Mouse (Mus musculus) cerebellum, adult 11-12 months (tissue): ENCODE results near the gene Dnase1l2.
A peak's percentile ranks its signal among the peaks of the same experiment; 100 is the strongest.
"Not testable (repeated sequence)": the region's sequence is repeated elsewhere in the genome, so short reads cannot be mapped to it uniquely, and the experiment has no call there.

Source experiments
- DNase-seq: peaks from one replicate; pipeline ENCODE4 v3.0.0; 2022

Gene Dnase1l2

DNA sequence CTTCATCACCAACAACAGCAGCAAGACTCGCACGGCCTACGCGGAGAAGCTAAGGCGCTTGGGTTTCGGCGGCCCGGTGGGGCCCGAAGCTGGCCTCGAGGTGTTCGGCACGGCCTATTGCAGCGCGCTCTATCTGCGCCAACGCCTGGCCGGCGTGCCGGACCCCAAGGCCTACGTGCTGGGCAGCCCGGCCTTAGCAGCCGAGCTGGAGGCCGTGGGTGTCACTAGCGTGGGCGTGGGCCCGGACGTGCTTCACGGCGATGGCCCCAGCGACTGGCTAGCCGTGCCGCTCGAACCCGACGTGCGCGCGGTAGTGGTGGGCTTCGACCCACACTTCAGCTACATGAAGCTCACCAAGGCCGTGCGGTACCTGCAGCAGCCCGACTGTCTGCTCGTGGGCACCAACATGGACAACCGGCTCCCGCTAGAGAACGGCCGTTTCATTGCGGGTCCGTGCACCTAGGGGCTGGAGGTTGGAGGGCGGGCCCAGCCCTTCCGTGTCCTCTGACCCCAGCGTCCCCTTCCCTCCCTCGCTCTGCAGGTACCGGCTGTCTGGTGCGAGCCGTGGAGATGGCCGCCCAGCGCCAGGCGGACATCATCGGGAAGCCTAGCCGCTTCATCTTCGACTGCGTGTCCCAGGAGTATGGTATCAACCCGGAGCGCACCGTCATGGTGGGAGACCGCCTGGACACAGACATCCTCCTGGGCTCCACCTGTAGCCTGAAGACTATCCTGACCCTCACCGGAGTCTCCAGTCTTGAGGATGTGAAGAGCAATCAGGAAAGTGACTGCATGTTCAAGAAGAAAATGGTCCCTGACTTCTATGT is 28.0 kb upstream of the Dnase1l2 start:
- DNase-seq, result peak; percentile 66

DNA sequence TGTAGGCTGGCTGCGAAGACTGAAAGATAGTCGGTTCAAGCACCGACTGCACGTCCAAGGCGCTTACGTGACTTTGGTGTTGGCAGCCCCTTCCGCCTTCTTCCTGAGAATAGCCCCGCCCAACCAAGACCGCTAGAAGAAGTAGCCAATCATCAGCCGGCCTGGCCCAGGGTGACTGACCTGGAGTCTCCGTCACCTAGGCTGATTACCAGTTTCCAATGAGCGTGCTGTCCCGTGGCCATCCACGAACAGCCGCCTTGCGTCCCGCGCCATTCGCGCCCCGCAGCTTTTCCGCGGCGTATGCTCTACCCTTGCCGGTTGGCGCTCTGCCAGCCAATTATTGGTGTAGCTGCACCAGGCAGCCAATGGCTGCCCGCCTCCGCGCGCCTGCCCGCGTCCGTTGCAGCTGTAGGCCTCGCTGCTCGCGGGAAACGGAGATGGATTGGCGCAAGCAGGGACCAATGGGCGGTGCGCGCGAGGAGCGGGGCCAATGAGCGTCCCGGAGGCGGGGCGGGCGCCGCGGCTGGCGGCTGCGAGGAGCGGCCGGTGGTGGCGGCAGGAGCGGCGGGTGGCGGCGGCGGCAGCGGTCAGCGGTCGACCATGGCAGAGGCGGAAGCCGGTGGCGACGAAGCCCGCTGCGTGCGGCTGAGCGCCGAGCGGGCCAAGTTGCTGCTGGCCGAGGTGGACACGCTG is 27.2 kb upstream of the Dnase1l2 start, which contains the start of the genes E4f1 and Pgp:
E4f1 (minus strand) TSS at position 404 of the 693 bp plus-strand sequence.
Pgp (plus strand) TSS at position 483 of the 693 bp plus-strand sequence.
- peak; percentile 100 for DNase-seq

DNA sequence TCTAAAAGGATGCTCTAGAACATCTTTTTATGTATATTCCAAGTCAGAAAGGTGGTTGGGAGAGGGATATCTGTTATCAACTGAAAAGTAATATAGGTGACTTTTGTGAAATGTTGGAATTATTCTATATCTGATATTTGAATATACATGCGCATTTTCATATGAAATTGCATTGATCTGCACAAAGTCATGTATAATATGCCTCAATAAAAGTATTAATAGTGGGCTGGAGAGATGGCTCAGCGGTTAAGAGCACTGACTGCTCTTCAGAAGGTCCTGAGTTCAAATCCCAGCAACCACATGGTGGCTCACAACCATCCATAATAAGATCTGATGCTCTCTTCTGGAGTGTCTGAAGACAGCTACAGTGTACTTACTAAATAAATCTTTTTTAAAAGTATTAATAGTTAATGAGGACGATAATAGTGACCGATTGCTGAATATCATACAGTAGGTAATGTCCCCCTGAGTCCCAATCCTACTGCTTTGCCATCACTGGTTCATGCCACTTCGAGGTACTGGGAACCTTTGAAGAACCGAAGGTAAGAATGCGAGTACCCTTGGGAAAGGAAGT is 26.5 kb upstream of the Dnase1l2 start:
- DNase-seq, result no peak

DNA sequence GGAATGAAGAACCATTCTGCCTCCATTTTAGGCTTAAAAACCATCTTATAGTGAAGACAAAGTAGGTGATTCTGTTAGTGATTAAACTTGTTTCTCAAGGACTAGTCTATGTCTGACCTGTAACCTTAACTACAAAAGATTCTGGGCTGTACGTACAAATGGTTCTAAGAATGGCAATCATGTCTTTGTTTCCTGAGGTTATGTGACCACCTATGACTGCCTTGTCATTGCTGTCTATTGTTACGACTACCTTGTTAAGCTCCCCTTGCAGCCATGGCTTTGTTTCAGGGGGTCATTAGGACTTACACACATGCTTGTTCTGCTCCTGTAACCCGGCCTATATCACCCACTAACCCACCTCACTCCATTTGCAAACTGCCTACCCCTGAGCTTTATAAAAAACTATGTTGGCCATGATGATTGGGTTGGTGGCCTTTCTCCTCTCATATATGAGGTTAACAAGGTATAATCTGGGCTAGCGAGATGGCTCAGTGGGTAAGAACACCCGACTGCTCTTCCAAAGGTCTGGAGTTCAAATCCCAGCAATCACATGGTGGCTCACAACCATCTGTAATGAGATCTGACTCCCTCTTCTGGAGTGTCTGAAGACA is 25.8 kb upstream of the Dnase1l2 start:
- no peak for DNase-seq

DNA sequence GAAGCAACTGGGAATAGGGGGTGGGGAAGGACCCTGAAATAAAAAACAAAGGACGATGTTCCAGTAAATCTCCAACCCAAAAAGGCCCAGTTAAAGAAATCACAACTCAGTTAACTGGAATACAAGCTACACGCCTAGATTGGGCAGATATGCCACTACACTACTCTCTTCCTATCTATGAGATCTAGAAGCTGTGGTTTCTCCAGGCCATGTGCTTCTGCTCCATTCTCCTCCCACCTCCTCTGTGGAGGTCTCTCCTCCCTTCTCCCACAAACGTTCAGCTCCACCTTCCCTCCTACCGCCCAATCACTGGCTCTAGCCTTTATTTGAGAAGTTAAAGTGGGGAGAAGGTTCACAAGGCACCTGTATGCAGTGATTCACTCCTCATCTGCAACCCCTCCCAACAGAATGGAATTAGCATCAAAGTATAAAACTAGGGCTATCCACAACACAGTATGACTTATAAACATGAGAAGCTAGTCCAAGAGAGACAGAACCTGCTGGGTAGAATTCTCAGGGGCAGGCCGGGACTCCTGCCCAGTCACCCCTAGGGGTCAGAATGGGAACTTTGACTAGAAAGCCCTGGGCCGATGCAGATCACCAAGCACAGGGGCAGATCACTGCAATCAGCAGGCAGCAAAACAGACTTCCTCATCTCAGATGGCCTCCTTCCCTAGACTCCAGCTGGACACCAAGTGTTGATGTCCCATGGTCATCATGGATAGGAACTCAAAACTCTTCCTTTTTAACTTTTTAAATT is 20.6 kb upstream of the Dnase1l2 start:
- DNase-seq, result no peak

DNA sequence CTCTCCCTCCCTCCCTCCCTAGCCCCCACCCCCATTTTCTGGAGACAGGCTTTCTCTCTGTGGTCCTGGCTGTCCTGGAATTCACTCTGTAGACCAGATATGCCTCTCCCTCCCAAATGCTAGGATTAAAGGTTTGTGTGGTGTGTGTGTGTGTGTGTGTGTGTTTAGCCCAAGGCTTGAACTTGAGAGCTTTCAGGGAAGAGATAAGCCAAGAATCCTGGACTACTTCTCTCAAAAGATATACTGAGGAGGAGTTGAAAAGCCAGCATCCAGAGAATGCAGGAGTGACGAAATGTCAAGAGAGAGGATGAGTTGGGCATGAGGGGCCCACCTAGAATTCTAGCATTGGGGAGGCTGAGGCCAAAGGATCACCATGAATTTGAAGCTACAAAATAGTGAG is 20.0 kb upstream of the Dnase1l2 start:
- DNase-seq, result no peak

DNA sequence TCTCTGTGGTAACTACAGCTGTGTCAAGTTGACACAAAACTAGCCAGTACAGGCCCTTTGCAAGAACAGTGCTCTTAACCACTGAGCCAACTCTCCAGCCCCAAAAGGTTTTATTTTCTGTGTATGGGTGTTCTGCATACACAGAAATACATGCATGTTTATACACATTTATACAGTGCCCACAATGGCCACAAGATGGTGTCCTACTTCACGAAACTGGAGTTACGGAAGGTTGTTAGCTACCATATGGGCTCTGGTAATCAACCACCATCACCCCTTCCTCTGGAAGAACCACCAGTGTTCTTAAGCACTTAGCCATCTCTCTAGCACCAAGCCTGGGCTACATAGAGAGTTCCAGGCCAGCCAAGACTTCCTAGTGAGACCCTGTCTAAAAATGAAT is 18.7 kb upstream of the Dnase1l2 start:
- no peak for DNase-seq

DNA sequence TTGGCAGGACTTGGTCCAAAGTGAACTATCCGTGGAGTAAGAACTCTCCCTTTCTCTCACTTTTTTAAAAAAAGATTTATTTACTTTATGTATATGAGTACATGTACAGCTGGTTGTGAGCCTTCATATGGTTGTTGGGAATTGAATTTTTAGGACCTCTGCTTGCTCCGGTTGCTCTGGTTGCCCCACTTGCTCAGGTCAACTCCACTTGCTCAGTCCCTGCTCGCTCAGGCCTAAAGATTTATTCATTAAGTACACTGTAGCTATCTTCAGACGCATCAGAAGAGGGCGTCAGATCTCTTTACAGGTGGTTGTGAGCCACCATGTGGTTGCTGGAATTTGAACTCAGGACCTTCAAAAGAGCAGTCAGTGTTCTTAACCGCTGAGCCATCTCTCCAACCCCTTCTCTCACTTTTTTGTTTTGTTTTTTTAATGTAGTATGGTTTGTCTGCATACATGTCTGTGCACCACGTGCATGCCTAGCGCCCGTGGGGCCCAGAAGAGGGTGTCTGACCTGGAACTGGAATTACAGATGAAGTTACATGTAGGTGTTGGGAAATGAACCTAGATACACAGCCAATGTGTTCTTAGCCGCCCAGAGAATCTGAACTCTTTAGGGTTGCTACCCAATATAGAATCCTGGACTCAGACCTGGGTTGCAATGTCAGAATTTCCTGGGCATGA is 12.8 kb upstream of the Dnase1l2 start:
- DNase-seq, result not testable (repeated sequence)

DNA sequence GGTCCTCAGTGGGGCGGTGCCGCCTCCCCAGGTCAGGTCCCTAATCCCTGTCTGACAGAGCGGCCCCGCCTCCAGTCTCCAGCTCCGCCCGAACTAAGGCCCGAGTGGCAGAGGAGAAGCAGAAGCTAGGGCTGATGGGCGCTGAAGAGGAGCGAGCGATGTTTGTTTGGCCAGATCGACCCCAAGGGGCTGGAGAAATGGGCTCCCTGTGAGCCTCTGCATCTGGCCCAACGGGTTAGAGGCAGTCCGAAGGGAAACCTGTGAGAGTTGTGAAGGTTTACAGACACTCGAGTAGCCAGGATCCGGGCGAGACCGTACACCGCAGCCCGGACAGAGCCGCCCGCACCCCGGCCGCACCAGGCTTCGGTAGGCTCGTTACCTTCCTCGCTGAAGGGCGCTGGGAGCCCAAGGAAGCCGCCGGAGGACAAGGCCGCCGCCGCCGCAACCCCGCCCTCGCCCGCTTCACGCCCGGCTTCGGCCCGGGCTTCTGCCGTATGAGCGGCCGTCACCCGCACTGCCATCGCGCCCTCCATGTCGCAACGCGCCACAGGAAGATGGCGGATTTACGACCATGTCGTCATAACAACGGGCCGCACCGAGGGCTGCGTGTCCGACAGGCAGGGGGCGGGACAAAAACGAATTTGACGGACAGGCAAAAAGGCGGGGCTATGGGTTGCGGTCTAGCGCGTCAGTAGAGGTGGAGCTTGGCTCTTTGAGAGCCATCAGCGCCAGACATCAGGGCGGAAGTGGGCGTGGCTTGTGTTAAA is 12.0 kb upstream of the Dnase1l2 start:
- DNase-seq, result peak; percentile 99

DNA sequence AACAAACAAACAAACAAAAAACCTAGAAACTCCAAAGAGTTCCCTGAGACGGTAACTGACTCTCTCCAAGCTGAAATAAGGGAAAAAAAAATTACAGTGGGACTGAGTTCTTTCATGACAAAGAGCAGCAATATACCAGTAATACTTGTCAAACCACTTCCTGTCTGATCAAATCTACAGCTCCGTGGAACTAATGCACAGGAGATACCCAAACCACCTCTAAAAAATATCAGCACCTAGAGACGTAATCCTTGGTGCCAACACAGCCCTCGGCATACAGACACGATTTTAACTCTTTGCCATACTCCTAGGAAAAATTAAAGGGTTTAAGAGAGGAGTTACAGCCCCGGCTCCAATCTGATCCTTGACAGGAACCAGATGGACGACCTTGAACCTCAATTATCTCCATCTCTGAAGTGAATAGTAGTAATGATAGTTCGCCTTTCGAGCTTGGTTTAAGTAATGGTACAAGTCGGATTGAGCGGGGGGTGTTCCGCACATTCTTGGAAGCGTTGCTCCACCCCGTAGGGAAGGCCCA is 11.4 kb upstream of the Dnase1l2 start:
- DNase-seq, result no peak

DNA sequence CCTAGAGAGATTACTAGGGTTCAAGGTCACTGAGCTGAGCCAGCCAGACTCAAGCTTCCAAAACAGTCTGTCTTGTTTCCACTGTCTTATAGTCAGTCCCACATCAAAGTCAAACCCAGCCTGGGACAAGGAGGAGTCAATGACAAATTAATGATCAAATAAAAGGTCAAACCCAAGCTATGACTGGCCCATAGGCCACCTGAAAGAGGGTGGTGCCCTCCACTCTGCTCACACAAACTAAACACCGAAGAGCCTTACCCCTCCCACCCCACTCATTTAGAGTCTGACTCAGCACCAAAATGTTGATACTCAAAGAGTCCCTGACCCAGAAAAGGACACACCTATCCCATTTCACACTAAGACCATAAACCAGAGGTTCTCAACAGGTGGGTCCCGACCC is 10.5 kb upstream of the Dnase1l2 start:
- DNase-seq, result peak; percentile 43

DNA sequence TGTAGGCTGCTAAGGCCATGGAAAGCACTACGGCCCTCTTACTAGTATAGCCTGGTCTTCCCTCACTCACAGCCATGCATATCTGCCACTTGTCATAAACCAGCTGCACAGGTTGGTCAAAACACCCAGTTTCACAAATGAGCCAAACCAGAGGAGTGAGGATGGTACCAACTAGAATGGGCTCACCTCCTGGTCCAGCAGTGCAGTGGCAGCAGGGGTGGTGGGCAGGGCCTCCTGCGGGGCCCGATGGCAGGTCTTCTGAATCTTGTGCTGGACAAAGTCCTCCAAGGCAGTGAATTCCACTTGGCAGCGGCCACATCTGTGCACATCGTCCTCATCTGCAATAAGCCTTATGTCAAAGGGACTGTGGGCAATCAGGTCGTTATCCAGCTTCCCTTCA is 8.3 kb upstream of the Dnase1l2 start:
- DNase-seq, result peak; percentile 23

DNA sequence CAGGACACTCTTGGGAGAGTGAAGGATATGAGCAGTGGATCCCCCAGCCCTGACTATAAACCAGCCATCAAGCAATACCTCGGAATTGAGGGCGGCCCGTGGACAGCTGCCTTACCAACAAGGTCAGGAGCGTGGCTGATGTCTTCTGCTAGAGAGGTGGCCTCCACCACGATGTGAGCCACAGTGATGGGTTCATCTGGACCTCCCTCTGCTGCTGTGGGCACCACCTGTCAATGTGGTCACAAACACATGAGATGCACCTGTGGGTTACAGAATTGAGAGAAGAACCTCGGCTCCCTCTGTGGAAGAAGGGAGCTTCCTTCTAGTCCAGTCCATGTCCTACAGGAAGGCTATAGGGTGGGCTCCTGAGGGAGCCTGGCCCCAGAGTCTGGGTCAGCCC is 6.6 kb upstream of the Dnase1l2 start:
- no peak for DNase-seq

DNA sequence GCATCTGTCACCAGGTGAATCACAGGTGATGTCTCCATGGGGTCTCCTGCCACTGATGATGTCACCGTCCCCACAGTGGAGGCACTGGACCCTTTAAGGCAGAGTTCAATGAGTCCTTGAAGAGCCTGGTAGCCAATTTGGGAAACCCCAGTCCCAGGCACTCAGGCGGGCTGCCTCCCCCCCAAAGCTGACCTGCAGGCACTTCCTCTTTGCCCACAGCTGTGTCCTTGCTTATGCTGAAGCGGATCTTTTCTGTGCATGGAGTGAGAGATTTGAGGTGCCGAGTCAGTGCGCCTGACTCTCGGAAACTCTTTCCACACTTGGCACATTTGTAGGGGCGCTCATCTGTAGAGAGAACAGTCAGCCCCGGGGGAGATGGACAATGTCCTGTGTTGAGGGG is 3.7 kb upstream of the Dnase1l2 start:
- DNase-seq, result no peak

DNA sequence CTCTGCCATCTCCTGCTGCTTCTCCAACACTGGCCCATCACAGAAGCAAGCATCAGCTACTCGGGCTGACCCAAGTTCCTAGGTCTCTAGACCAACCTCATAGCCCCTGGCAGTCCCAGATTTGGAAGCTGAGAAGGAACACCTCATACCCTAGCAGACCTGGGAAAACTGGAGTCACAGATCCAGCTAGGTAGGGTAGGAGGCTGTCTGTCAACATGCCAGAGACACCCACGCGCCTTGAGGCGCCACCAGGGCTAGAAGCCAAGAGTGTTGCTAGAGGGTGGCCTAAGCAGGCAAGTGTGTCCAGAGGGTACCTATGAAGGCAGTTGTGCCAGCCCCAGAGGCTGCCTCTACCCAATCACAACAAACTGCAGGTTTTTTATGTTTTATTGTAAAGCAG is 504 bp upstream of the Dnase1l2 start:
- DNase-seq, result peak; percentile 84

DNA sequence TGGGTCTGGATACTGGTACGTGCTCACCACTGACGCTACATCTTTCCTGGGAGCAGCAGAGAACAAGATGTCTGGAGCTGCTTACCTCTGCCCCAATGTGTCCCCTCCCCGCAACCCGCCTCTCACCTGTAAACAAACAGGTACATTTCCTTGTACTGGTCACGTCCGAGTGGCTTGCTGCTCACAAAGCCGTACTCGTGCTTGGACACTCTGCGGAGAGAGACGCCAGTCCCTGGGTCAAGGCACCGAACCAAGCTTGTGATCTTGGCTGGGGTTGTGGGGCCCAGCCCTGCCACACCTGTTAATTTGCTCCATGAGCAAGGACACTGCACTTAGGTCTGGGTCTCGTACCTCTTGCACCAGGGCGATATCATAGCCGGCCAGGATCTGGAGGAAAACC is 798 bp downstream of the Dnase1l2 start:
- DNase-seq, result no peak

DNA sequence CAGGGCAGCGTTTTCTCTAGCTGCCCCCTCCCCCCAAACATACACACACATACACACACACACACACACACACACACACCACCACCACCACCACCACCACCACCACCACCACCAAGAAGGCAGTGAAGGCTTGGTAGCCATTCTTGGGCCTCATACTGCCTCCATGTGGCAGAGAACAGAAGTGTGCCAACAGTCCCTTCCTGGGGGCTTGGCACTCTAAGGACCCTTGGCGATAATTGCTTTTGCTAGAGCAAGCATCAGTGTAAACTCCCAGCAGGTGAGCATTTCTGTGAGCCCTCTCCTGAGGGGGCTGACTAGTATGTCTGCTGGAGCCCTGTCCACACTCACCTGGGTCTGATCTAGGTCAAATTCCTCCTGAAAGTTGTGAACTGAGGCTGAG is 1.8 kb downstream of the Dnase1l2 start:
- DNase-seq, result no peak

DNA sequence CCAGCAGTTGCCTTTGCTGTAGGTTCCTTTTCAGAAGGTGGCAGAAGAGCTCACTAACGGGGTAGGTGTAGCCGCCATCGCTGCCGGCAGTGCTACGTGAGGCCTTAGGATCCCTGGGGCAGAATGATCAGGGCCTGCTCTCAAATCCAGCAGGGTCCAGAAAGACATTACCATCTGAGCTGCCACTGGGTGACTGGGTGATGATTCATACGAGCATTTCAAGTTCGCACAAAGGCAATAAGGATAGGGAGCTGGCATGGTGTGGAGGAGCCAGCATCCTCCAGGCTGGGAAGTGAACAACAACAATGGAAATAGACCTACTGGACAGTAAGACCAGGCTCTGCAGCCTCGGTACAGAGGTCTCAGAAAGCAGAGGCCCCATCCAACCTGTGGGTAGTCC is 2.5 kb downstream of the Dnase1l2 start:
- no peak for DNase-seq

DNA sequence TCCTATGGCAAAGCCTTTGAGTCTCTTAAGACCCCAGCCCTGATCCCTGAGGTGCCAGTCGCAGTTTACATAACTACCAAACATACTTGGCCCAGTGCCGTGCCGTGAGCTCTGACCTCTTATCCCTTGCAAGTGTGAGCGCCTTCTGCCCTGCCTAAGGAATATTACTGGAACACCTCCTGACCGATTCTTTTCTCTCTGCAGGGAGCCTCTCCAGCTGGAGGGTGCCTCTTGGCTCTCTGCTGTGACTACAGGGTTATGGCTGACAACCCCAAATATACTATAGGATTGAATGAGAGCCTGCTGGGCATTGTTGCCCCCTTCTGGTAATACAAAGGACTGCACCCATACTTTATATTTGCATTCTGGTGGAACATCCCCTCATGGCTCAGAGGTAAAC is 5.9 kb downstream of the Dnase1l2 start:
- peak; percentile 66 for DNase-seq

DNA sequence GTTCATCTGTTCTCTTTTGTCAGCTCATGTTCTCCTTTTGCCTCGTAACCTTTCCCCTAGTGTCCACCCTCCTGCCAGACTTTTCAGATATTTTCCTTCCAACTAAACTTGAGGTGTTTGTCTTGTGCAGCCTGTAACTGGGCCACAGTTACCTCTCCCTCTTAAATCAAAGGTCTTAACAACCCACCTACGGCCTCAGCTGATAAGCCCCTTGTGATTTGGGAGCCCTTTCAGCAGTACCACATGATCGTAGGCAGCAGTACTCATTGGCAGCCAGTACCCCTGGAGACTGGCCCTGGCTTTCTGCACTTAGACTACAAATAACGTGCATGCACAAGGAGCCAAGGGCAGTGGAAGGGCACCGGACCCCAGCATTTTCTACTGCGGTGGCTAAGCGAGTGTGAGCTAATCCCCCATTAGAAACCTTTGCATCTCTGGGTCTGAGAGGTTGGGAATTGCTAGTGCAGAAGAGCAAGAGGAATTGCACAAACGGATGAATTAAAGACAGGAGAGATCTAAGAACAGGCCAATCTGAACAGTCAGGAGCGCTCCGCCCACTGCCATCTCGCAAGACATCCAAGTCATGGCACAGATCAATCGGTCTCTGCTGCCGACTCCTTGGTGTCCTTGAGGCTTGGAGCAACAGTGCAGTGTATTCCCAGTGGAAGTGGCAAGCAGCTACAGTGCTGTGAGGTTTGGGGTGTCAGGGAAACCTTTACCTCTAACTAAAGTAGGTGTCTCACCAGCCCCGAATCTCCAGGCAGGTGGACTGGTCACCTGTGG is 13.5 kb downstream of the Dnase1l2 start:
- DNase-seq, result no peak
